Mouse (Mus musculus) liver, postnatal 0 days (tissue): ENCODE measurements at regions not wholly inside any gene's neighbourhood (a gene's known extent, or its start where the extent isn't known, plus 50 kb on each side); places are given as distances from the start of the nearest gene placed in this dataset.

Source experiments
- CTCF ChIP-seq: sonication (generic); IDR thresholded peaks from 2 replicates; pipeline ENCODE4 v1.5.1; 2016; ENCODE audit warnings: antibody characterized with exemption, low read depth
- EP300 ChIP-seq: IDR thresholded peaks from 2 replicates; pipeline ENCODE4 v1.6.1; 2016; ENCODE audit warnings: antibody characterized with exemption, low read depth, mild to moderate bottlenecking

GRCm38 (mm10) chr9:69705071-69705470 is 55.7 kb downstream of the Foxb1 start:
- TF ChIP-seq CTCF (no peak), EP300 (no peak)
